Mouse (Mus musculus) left cerebral cortex, adult 18-20 months (tissue): ENCODE results near the gene Kcnh4. TPM values are rescaled to one million over a fixed set of nuclear protein-coding genes. Genes with fewer than 3 reads are reported as not detected.
"Not testable (repeated sequence)": the region's sequence is repeated elsewhere in the genome, so short reads cannot be mapped to it uniquely, and the experiment has no call there.

ENCODE experiments used
- DNase-seq, 2 experiments: peaks; one replicate each; pipeline ENCODE4 v3.0.0; 2021 to 2022; ENCODE audit warnings: low spot score in 2 of 2, mixed read lengths in 1 of 2
- long read RNA-seq, 2 experiments: library from polyadenylated mRNA; stranded (forward); transcript quantifications; one replicate each; pipeline ENCODE4 v2.0.0; 2021
- total RNA-seq, 2 experiments: library from RNA; stranded (reverse); gene quantifications; 2 replicates each; pipeline ENCODE4 v1.2.3; 2021

The Kcnh4 gene
- 10 to 100 TPM; 12.9 to 15.9 TPM for total RNA-seq
- long read RNA-seq, experiment 1, partial matches to known transcripts: 10 of 18 reads
- long read RNA-seq, experiment 1, other reads (novel, unspliced or antisense): 8 of 18 reads
- long read RNA-seq, experiment 2, partial matches to known transcripts: 3 of 12 reads
- long read RNA-seq, experiment 2, other reads (novel, unspliced or antisense): 7 of 12 reads

DNA sequence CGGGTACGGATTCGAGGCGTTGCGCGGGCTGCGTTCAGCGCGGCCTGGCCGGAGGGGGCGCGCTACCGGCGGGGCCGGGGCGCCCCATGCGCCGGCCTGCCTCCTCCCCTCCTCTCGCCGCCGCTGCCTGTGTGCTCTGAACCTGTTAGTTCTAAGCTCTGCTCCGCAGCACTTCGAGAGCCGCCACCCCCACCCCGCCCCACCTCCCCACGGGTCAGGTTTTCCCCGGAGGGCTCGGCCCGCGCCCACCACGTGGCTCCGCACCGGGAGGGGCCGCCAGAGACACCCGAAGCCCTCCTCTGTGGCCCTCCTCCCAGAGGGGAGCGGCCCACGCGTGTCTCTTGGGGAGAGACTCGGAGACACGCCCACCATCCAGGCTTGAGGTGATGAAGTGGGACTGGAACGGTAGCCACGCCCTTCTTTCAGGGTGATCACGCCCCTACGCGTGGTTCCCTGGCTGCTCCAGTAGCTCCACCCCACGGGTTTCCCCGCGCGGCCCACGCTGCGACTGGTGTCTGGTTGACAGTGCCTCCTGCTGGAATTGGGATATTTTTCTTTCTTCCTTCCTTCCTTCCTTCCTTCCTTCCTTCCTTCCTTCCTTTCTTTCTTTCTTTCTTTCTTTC, at the start of gene Kcnh4:
Gene Kcnh4, minus strand, starts transcription at position 332 of the 623 bp plus-strand sequence.
- DNase-seq: peak; percentile 93 to 95

DNA sequence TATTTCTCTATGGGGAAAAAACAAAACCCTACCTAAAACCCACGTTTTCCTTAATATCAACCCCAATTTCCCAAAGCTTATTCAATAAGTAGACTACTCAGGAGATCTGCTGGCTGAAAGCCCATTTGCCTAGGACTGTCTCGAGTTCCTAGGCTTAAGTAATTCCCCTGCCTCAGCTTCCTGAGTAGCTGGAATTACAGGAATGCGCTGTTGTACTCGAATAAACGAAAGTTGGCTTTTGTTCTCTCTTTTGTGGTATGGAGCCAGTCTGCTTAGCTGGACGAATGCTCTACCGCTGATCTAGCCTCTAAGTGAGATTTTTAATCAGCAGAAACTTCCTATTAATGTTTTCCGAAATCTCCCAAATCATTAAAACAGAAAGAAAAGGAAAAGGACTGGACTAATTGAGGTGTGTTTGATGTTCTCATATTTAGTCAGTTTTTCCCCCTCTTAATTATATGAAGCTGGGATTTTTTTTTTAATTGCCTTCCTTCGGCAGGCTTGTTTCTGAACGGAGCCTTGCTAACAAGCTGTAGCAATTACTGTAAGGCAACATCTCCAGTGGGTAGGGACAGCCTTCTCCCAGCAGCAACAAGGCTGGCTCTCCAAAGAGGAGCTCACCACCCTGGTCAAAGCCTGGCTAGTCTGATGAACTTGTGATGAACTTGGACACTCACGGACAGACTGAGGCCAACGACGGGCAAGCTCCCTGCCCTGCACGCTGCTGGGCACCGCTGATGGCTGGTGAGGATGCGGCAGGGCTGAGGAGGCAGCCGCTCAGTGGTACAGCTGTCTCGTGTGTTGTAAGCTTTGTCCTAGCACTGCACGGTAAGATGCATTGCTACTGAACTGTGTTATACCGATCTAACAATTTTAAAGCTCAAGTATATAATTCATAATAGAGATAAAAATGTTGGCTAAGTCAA, 46.9 kb upstream of the Kcnh4 start:
- no peak for DNase-seq

DNA sequence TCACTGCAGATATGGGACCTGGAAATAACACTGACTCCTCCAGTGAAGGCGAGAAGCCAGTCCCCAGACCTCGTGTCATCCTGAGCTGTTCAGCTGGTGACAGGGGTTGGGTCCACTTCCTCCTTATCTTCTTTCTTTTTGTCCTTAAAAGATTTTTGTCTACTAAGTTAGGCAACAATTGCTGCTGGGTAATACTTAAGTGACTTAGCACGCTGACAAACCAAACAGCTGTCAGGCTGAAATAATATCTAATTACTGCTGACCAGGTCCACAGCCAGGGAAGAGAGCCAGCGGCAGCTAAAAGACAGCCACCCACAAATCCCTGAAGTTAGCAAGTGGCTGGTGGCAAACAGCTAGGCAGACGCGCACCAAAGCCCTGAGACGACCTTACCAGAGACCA, 45.8 kb upstream of the Kcnh4 start:
- DNase-seq: no peak

DNA sequence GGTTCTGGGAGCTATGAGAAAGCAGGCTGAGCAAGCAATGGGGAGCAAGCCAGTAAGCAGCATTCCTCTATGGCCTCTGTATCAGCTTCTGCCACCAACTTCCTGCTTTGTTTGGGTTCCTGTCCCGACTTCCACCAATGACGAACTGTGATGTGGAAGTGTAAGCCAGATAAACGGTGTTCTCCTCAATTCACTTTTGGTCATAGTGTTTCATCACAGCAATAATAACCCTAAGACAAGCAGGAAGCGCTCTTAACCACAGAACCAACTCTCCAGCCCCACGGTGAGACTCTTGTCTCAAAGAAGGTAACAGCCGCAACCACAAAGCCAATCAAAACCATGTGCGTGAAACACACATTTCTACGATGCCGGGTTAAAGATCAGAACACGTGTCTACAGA, 44.7 kb upstream of the Kcnh4 start:
- no peak for DNase-seq

DNA sequence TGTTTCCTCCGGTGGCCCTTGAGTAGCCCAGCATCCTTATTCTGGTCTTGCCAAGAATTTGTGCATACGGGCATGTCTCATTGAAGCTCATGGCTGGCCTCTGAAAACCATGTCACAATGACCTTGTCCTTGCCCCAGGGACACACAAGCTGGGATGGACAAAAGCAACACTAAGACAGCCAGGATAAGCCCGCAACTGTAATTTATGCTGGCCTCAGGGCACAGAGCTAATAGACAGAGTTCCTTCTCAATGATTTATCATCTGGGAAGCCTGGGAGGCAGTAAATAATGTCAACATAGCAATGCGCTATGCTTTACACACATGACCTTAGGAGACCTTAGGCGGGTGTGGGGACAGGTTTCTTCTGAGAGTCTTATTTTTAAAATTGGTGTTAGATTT, 39.7 kb upstream of the Kcnh4 start:
- DNase-seq: no peak

DNA sequence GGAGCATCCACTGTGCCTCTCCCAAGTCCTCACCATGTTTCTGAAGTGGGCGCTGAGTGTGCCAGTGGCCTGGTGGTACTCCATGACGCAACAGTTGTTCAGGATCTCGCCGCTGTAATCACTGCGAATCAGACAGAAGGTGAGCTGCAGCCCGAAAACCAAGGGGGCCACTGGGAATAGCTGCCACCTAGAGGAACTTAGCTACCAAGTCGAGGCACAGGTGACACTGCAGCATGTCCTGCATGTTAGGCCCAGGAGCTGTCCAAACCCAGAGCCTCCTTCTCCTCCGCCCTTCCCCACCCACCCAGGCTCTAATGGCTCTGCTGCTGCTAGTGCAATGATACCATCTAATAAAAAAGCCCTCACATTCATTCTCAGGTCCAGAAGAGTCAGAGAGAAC, 36.8 kb upstream of the Kcnh4 start:
- DNase-seq: no peak

DNA sequence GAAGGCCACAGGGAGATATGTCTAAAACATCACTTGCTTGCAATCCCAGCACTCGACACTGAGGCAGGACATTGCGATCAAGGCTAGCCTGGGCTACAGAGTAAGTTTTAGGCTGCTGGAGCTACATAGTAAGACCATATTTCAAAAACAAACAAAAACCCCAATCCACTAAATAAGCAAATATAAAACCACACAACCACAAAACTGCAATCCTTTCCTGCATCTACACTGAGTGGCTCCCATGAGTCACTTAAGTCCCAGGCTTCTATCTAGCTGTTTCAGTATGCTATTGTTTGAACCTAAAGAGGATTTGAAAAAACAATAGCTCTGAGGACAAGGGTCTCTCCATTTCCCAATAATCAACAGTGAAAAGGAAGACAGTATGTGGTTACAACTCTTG, 35.6 kb upstream of the Kcnh4 start:
- DNase-seq: no peak

DNA sequence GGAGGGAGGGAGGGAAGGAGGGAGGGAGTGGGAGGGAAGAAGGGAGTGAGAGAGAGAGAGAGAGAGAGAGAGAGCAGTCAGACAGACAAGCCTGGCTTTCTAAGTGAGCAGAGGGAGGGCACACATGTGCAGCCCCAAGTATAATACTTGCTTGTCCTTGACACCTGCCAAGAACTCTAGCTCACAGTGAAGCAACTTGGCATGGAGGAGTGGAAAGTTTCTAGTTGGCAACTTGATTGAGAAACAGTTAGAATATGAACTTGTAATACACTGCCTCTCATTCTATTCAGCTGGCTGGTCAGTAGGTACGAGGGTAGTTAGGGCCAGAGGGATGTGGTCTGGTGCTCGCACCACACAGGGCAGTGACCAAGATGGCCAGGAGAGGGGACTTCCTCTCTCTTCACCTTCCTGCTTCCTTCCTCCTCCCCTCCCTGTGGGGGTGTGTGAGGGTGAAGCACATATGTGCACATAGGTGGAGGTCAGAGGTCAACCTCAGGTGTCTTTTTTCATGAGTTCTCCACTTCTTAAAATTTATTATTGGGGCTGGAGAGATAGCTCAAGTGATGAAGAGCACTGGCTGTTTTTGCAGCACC, 31.8 kb upstream of the Kcnh4 start:
- DNase-seq: no peak

DNA sequence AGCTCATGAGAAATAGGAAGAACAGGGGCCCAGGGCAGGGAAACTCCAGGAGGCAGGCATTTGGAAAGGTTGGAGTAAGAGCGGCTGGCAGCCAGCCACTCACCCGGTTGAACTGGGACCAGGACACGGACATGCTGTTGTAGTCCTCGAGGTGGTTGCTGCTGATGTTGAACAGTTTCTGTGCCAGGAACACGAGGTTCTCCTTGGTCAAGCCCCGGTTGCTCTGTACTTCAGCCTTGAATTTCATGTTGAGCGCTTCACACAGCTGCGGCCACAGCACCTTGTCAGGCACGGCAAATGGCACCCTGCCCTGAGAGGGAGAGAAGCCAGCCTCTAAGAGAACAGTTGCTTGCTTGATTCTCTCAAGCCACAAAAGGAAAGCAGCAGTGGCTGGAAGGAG, 30.9 kb upstream of the Kcnh4 start:
- DNase-seq: not testable (repeated sequence)

DNA sequence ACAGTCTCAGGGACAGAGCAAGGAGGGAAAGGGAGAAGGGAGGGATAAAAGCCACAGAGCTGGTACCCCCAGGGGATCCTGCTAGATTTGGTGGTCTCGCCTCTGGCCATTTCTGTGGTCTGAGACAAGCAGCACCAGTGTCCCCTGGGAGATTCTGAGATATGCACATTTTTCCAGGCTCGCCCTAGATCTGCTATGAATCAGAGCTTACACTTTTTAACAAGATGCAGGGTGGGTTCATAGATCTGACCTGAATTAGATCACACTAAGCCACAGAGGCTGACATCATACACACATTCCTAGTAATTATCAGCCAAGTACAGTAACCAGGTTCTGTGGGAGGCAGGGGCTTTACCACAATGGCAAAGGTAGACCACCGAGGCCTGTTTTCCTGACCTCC, 30.0 kb upstream of the Kcnh4 start:
- no peak for DNase-seq

DNA sequence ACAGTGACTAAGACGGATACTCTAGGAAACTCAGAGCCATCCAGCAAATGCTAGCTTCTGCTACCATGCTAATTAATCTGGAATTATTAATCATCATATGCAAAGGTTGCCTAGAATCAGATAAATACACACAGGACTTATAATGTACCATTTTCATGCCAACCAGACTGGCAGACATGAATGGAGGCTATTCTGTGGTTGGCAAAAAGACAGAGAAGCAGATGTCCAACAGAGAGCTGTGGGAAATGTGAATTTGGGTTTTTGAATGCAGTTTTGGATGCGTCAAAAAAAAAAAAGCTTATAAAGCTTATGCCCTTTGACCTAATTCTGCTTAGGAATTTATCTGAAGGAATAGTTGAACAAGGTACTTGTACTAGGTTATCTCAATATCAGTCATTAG, 26.0 kb upstream of the Kcnh4 start:
- DNase-seq: no peak

DNA sequence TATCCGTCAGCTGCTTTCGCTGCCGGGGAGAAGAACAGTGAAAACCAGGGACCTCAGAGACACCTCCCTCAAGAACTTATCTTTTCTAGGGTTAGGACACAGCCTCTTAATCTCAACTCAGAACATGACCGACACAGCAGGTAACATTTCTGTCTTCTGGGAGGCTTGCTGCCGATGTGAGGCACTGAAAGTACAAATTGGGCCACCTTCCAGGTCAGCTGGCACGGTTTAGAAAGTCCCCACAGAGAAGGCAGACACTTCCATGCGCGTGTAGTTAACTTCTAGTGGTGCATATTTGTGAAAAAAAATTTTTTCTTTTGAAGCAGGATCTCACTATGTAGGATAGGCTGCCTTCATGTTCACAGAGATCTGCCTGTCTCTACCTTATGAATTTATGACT, 24.5 kb upstream of the Kcnh4 start:
- DNase-seq: no peak

DNA sequence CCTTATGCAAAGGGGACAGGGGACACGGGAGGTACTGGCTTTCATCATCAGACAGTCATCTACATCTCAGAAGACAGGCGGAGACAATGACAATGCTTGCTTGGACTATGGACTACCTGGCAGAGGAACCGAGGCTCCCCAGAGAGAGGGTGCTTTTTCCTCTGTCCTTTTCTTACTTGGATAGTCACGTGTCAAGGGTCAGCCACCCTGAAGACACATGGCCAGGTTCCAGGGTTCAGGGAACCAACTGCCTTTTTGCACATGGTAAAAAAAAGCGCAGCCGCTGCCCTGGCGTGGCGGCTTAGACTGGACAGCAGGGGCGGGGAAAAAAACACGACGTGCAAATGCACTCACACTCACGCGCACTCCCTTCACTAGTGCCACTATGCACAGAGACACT, 22.8 kb upstream of the Kcnh4 start:
- DNase-seq: no peak

DNA sequence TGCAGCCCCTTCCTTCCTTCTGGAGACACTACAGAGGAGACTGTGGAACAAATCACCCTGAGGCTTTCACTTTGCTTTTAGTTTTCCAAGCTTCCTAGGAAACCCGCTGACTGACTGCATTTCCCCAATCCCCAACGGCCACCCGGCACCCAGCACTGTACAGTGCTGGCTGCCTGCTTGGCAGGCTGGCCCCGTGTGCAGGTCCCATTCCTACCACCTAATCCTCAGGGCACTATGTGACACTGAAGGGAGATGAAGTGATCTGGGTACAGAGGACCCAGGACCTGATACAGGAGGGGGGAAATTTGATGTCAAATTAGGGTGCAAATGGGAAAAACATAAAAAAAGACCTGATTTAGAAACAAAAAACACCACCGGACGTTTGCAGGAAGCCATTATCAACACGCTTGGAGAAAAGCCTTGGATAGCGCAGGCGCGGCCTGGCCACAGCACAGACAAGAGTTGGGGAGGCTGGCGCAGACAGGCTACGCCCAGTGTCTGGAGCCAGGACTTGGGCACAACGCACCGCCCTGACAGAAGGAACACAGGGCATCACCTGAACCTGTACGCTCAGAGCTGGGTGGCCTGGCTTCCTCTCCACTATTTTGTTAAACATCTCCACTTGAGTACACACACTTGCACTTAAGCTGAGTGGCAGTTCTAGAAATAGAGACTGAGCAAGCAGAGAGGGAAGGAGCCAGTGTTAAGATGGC, 22.2 kb upstream of the Kcnh4 start:
- DNase-seq: no peak

DNA sequence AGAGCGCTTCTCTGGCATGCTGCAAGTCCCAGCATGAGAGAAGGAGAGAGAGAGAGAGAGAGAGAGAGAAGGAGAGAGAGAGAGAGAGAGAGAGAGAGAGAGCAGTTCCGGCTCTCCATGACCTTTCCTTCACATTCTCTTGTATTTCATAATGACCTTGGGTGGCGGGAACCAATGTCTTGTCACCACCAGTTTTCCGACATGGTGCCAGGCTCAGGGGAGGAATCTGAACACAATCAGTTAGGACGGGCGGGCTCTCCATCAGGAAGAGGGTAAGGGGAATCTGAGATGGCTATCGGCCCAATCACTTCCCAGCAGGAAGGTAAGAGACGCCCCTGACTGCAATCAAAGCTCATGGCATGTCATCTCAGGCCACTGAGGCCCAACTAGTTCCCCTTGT, 20.5 kb upstream of the Kcnh4 start:
- no peak for DNase-seq

DNA sequence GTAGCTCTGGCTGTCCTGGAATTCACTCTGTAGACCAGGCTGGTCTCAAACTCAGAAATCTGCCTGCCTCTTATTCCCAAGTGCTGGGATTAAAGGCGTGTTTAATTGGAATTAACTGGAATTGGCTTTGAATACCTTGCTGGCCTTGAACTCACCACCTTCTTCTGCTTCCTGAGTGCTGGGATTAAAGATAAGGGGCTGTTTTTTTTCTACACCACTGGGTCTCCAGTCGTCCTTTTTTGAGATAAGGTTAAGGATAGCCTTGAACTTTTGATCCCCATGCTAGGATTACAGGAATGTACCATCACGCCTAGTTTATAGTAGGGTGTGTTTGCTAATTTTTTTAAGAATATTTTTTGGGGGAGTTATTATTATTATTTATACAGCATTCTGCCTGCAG, 18.3 kb upstream of the Kcnh4 start:
- DNase-seq: no peak

DNA sequence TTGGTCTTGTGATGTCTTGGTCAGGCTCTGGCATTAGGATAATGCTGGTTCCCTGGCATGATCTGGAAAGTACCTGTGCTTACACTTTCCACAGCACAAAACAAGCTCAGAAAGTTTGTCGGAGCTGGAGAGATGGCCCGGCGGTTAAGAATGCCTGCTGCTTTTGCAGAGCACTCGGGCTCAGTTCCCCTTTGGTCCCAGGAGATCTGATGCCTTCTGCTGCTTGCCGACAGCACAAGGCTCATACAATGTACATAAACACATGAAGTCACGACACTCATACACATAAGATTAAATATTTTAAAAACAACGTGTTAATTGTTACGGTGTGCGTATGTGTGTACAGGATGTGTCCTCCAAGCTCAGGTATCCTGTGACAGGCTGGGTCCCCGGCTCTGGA, 16.2 kb upstream of the Kcnh4 start:
- no peak for DNase-seq

DNA sequence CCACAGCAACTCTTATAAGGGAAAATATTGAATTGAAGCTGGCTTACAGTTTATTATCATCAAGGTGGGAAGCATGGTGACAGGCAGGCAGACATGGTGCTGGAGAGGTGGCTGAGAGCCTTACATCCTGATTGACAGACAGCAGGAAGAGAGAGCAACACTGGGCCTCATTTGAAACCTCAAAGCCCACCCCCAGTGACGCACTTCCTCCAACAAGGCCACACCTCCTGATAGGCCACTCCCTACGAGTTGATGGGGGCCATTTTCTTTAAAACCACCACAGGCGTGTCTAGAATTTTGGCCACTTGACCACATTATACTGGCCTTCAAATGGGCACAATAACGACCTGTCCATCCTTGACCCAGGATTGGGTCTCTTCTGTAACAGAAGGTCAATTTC, 14.5 kb upstream of the Kcnh4 start:
- no peak for DNase-seq

DNA sequence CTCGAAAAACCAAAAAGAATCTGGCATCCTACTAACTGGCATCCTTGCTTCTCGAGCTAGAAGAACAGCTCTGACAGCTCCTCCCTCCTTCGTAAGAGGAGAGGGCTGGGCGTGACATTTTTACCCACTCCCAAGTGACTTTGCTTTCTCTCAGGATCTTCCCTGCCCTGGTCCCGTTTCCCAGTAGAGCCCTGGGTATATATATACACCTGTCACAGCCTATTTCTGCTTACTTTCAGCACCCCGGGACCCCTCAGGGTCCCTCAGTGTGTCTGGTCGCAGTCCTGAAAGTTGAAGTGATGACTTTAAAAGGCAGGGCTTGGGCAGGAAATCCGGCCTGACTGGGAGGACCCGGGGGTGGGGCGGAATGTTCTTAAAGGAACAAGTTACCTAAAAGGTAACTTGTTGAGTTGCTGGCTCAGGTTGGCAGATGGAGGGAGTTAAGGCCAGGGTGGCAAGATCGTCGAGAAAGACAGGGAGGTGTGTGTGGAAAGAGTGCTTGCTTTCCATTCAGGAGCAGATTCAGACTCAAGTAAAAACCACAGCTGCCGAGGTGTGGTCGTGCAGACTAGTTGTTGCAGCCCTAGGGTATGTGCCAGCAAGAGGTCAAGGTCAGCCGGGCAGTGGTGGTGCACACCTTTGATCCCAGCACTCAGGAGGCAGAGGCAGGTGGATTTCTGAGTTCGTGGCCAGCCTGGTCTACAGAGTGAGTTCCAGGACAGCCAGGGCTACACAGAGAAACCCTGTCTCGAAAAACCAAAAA, 11.1 kb upstream of the Kcnh4 start, which contains the start of gene Ghdc:
Gene Ghdc, minus strand, starts transcription at position 312 of the 763 bp plus-strand sequence.
- DNase-seq: peak; percentile 78 to 82

DNA sequence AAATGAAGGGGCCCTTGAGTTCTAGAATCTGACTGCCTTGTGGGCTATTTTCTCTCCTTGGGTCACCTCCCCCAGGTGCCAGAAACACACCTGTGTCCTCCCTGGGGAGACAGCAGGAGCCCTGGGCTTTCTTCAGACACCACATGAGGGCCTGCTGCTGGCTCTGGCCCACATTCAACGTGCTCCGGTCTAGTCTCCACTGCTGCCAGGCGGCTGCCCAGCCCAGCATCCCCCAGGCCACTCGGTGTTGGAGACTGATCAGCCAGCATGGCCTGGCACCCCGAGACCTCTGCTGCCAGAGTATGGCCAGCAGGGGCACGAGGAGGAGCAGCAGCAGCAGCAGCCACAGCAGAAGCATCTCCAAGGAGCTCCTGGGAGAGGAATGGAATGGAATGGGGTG, 10.2 kb upstream of the Kcnh4 start:
- DNase-seq: peak in 1 of 2 experiments; percentile 19
